Mouse (Mus musculus) brain, embryonic 14.5 days (tissue): ENCODE results near the gene Slc9b1. TPM values are rescaled to one million over a fixed set of nuclear protein-coding genes. Genes with fewer than 3 reads are reported as not detected.

Experiments used
- DNase-seq: peaks from one replicate; pipeline ENCODE4 v3.0.0-alpha.2; 2011; ENCODE audit warnings: low read depth
- CTCF ChIP-seq: fragments of 200-500 bp; IDR thresholded peaks from 2 replicates; pipeline ENCODE4 v1.5.1; 2012; ENCODE audit warnings: inconsistent platforms, mild to moderate bottlenecking, moderate library complexity, borderline replicate concordance; ENCODE audit not compliant: insufficient read depth, insufficient read length; ENCODE audit errors: extremely low read depth
- POLR2A ChIP-seq: fragments of 200-500 bp; IDR thresholded peaks from 2 replicates; pipeline ENCODE4 v1.6.1; 2012; ENCODE audit warnings: mild to moderate bottlenecking, inconsistent platforms, borderline replicate concordance; ENCODE audit not compliant: poor library complexity, insufficient read depth, insufficient read length, severe bottlenecking; ENCODE audit errors: extremely low read depth
- polyA plus RNA-seq: library from polyadenylated mRNA; depleted of rRNA; stranded (reverse); fragments of >200 nt; gene quantifications from 2 replicates; pipeline ENCODE4 v1.2.3, GENCODE M21; 2012

The Slc9b1 gene
- polyA plus RNA-seq, 1 experiment: not detected

- TF ChIP-seq POLR2A (no peak), CTCF (no peak)
Measured at GRCm38 (mm10) chr3:135393186-135393585, 45.4 kb downstream of the Slc9b1 start.

GRCm38 (mm10) chr3:135395085-135395484 lies 47.3 kb downstream of the Slc9b1 start:
- no peak for TF ChIP-seq POLR2A
- no peak for TF ChIP-seq CTCF
- DNase-seq: no peak

More at GRCm38 (mm10) chr3:135393186-135393585, 45.4 kb downstream of the Slc9b1 start:
- no peak for DNase-seq

GRCm38 (mm10) chr3:135396081-135396480 lies 48.3 kb downstream of the Slc9b1 start:
- no peak for DNase-seq

DNA sequence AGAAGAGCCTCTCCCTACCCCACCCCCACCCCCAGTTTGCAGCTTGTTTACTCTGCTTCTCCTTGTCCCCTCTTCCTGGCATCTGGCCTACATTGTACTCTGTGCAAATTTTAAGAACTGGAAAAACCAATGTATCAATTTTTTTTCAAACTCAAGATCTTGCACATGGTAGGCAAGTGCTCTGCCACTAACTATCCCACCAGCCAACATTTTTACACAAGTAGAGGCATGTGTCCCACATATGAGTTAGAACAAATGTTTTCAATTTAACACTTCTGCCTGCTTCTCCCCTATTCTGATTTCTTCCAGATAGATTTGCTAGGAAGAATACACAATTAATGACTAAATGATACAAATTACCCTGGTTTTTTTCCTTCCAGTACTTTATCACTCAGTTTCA lies 49.3 kb downstream of the Slc9b1 start:
- DNase-seq: no peak
- no peak for TF ChIP-seq CTCF
- TF ChIP-seq POLR2A: no peak

More at GRCm38 (mm10) chr3:135396081-135396480, 48.3 kb downstream of the Slc9b1 start:
- TF ChIP-seq POLR2A (no peak), CTCF (no peak)

GRCm38 (mm10) chr3:135402201-135402658 lies 54.4 kb downstream of the Slc9b1 start:
- peak; percentile 91 for DNase-seq
- TF ChIP-seq CTCF (peak; percentile 82), POLR2A (no peak)

GRCm38 (mm10) chr3:135403211-135403610 lies 55.4 kb downstream of the Slc9b1 start:
- DNase-seq: peak; percentile 51
- TF ChIP-seq CTCF (no peak), POLR2A (no peak)

- DNase-seq: no peak
- TF ChIP-seq POLR2A (no peak), CTCF (no peak)
Measured at GRCm38 (mm10) chr3:135403856-135404255, 56.0 kb downstream of the Slc9b1 start.

GRCm38 (mm10) chr3:135404599-135404998 lies 56.8 kb downstream of the Slc9b1 start:
- DNase-seq: no peak
- TF ChIP-seq CTCF (no peak), POLR2A (no peak)

- no peak for DNase-seq
- TF ChIP-seq POLR2A (no peak), CTCF (no peak)
Measured at GRCm38 (mm10) chr3:135407351-135407750, 59.5 kb downstream of the Slc9b1 start.

DNA sequence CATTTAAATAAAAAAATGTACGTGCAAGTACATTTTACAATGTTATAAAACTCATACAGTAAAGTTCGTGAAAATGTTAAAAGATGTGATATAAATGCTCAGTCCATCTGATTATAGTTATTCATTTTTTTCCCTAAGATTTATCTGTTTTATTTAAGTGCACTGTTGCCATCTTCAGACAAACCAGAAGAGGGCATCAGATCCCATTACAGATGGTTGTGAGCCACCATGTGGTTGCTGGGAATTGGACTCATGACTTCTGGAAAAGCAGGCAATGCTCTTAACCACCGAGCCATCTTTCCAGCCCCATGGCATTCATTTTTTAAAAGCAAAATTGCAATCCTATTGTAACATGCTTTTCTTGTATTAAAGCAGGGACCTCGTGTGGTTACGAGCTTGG lies 61.4 kb downstream of the Slc9b1 start:
- no peak for TF ChIP-seq POLR2A
- no peak for TF ChIP-seq CTCF
- no peak for DNase-seq

- no peak for TF ChIP-seq CTCF
- TF ChIP-seq POLR2A: no peak
- DNase-seq: no peak
Measured at GRCm38 (mm10) chr3:135411056-135411455, 63.2 kb downstream of the Slc9b1 start.

DNA sequence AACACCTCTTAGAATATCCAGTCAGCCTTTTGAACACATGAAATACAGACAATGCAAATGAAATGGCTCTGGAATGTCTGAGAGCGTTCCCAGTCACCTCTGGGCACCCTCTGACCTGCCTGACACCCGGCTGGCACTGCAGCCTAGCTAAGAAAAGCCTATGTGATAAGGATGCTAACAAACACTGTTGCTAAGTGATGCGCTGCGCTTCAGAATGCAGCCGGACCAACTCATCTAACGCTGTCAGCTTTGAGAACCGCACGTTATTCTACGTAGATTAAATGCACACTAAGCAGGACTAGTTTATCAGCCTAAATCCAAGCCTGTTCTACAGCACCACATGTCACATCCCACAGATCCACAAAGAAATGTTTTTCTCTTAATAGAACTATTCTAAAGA lies 64.0 kb downstream of the Slc9b1 start:
- DNase-seq: peak; percentile 13
- TF ChIP-seq CTCF (no peak), POLR2A (no peak)
